Mouse (Mus musculus) lung, postnatal 4 days (tissue): ENCODE results near the gene Fam71e1.
A peak's percentile ranks its signal among the peaks of the same experiment; 100 is the strongest.

Source experiments
- DNase-seq, 2 experiments: peaks; one replicate each; pipeline ENCODE4 v3.0.0; 2021

The Fam71e1 gene

GRCm38 (mm10) chr7:44471880-44472557 lies 24.4 kb upstream of the Fam71e1 start:
- peak; percentile 38 to 85 for DNase-seq

- DNase-seq = no peak
Measured at GRCm38 (mm10) chr7:44472558-44472885, 23.9 kb upstream of the Fam71e1 start.

GRCm38 (mm10) chr7:44472961-44473646 lies 23.3 kb upstream of the Fam71e1 start:
- DNase-seq = peak in 1 of 2 experiments; percentile 39

- peak in 1 of 2 experiments; percentile 26 for DNase-seq
Measured at GRCm38 (mm10) chr7:44474419-44474818, 22.0 kb upstream of the Fam71e1 start.

- DNase-seq = peak in 1 of 2 experiments; percentile 18
Measured at GRCm38 (mm10) chr7:44475046-44475614, 21.3 kb upstream of the Fam71e1 start.

GRCm38 (mm10) chr7:44482836-44483435 lies 13.4 kb upstream of the Fam71e1 start:
- no peak for DNase-seq

- peak in 1 of 2 experiments; percentile 4 for DNase-seq
Measured at GRCm38 (mm10) chr7:44484109-44484508, 12.3 kb upstream of the Fam71e1 start.

- peak; percentile 59 to 80 for DNase-seq
Measured at GRCm38 (mm10) chr7:44484841-44485571, 11.4 kb upstream of the Fam71e1 start.

GRCm38 (mm10) chr7:44485572-44486195 lies 10.7 kb upstream of the Fam71e1 start:
- peak in 1 of 2 experiments; percentile 12 for DNase-seq

- peak in 1 of 2 experiments; percentile 12 for DNase-seq
Measured at GRCm38 (mm10) chr7:44486927-44487575, 9.3 kb upstream of the Fam71e1 start.

GRCm38 (mm10) chr7:44487936-44488335 lies 8.4 kb upstream of the Fam71e1 start:
- DNase-seq = peak in 1 of 2 experiments; percentile 13

- peak in 1 of 2 experiments; percentile 19 for DNase-seq
Measured at GRCm38 (mm10) chr7:44488545-44488944, 7.8 kb upstream of the Fam71e1 start.

- DNase-seq = peak in 1 of 2 experiments; percentile 18
Measured at GRCm38 (mm10) chr7:44490281-44490680, 6.1 kb upstream of the Fam71e1 start.

GRCm38 (mm10) chr7:44491391-44491790 lies 5.0 kb upstream of the Fam71e1 start:
- DNase-seq = peak in 1 of 2 experiments; percentile 15

GRCm38 (mm10) chr7:44492166-44492826 lies 4.1 kb upstream of the Fam71e1 start:
- DNase-seq = no peak

GRCm38 (mm10) chr7:44494681-44495080 lies 1.7 kb upstream of the Fam71e1 start:
- no peak for DNase-seq

- no peak for DNase-seq
Measured at GRCm38 (mm10) chr7:44495086-44495485, 1.3 kb upstream of the Fam71e1 start.

- DNase-seq = no peak
Measured at GRCm38 (mm10) chr7:44496771-44497109, 359 bp downstream of the Fam71e1 start.

GRCm38 (mm10) chr7:44497361-44498055 lies 1.1 kb downstream of the Fam71e1 start:
- DNase-seq = peak in 1 of 2 experiments; percentile 25

- DNase-seq = peak in 1 of 2 experiments; percentile 5
Measured at GRCm38 (mm10) chr7:44498922-44499321, 2.5 kb downstream of the Fam71e1 start.

- peak in 1 of 2 experiments; percentile 20 for DNase-seq
Measured at GRCm38 (mm10) chr7:44500046-44500445, 3.7 kb downstream of the Fam71e1 start.
